Mouse (Mus musculus) kidney, adult 9 months (tissue): ENCODE measurements around the gene Itgb3bp.

Experiments used
- DNase-seq: peaks from one replicate; pipeline ENCODE4 v3.0.0; 2022

Gene Itgb3bp

GRCm38 (mm10) chr4:99715783-99716416 is 213.7 kb downstream of the Itgb3bp start:
- DNase-seq = no peak
